Mouse (Mus musculus) limb, embryonic 15.5 days (tissue): Measurements from ENCODE around the gene Ednrb. TPM values are rescaled to one million over a fixed set of nuclear protein-coding genes. Genes with fewer than 3 reads are reported as not detected.

Experiments
- ATAC-seq: fragments of 200-750 bp; cut with Nextera tagmentation; 2 replicates; pipeline ENCODE4 v1.8.0; 2017; ENCODE audit warnings: low read depth, moderate TSS enrichment; ENCODE audit not compliant: insufficient number of reproducible peaks, low FRiP score, low TSS enrichment
- H3K27ac ChIP-seq: fragments of 300-500 bp; sonication (generic); 2 replicates; pipeline ENCODE4 v1.5.1; 2015; ENCODE audit warnings: moderate library complexity, mild to moderate bottlenecking, inconsistent platforms
- H3K27me3 ChIP-seq: fragments of 300-500 bp; sonication (generic); 2 replicates; pipeline ENCODE4 v1.6.1; 2015; ENCODE audit warnings: inconsistent platforms
- H3K36me3 ChIP-seq: fragments of 300-500 bp; sonication (generic); 2 replicates; pipeline ENCODE4 v1.6.1; 2015; ENCODE audit warnings: inconsistent platforms
- H3K4me1 ChIP-seq: fragments of 300-500 bp; sonication (generic); 2 replicates; pipeline ENCODE4 v1.6.1; 2015; ENCODE audit warnings: inconsistent platforms
- H3K4me2 ChIP-seq: fragments of 300-500 bp; sonication (generic); 2 replicates; pipeline ENCODE4 v1.6.1; 2015; ENCODE audit warnings: mild to moderate bottlenecking, inconsistent platforms
- H3K4me3 ChIP-seq: fragments of 300-500 bp; sonication (generic); 2 replicates; pipeline ENCODE4 v1.5.1; 2015; ENCODE audit warnings: mild to moderate bottlenecking, inconsistent platforms
- H3K9ac ChIP-seq: fragments of 300-500 bp; sonication (generic); 2 replicates; pipeline ENCODE4 v1.6.1; 2015; ENCODE audit warnings: inconsistent platforms
- H3K9me3 ChIP-seq: fragments of 300-500 bp; sonication (generic); 2 replicates; pipeline ENCODE4 v1.6.1; 2016; ENCODE audit warnings: inconsistent platforms
- WGBS: fragments of 180-500 bp; shearing (Covaris S2); methylation state at CpG from one replicate; pipeline ENCODE4 v1.1.7; 2015; 5-methylcytosine and 5-hydroxymethylcytosine counted together
- polyA plus RNA-seq: library from polyadenylated mRNA; unstranded; fragments of >200 nt; fragmentation: Nextera tagmentation; extraction: Ambion mirVana; gene quantifications from 2 replicates; pipeline ENCODE4 v1.2.1, GENCODE M21; 2015

Gene Ednrb
- polyA plus RNA-seq, 1 experiment from 2014 or later, result 21.6 TPM

DNA sequence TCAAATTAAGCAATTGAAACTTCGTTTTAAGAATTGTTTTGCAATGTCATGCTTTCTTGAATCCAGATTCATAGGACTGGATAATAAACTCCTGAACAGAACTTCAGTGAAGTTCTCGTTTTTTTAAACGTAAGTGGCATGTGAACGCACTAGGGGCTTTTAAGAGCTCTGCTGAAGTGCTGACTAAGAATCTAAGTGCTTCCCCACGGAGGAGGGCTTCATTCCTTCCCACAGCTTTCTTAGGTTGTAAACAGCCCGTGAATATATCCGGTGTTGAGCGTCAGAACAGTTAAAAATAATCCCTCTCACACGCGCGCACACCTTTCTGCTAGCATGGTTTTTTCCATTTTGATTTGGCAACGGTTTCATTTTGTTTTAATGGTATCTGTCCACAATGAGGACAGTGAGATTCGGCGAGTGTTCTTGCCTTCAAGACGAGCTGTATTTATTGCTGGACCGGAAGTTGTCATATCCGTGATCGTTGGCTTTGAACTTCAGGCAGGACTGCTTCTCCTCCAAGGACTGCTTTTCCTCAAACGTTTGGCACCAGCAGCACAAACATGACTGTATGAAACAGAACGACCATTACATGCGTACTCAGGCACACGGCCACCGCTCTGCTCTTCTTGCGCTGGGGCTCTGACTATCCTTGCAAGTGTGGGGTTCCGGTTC is 27.4 kb downstream of the Ednrb start:
- Histone ChIP-seq H3K9ac (no peak overlapping the region), H3K4me2 (peak overlapping the region; percentile 28), H3K9me3 (no peaks in the 10 kb centered on the region), H3K27ac (no peak overlapping the region), H3K36me3 (no peaks in the 10 kb centered on the region), H3K27me3 (no peaks in the 10 kb centered on the region), H3K4me3 (peak overlapping the region; percentile 22), H3K4me1 (no peaks in the 10 kb centered on the region; the same call in 1 of the 2 replicates)
- ATAC-seq, result no peak
- 35% methylated on average over 25 of the region's 25 CpGs for WGBS

DNA sequence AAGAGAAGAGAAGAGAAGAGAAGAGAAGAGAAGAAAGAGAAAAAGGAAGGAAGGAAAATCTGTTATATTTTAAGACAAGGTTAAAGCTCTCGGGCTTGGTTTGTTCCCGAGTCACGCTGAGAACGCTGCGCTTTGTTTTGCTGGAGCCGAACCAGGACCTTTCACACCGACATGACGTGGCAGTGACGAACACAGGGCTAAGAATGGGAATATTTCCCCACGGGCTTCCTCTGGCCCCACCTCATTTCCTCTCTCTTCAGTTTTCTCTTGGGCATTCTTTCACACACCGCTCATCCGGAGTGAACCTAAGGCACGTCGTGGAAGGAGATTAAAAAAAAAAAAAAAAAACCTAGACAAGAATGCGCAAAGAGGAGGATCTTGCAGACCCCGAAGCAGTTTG is 28.7 kb downstream of the Ednrb start:
- Histone ChIP-seq H3K27me3 (no peaks in the 10 kb centered on the region), H3K27ac (no peak overlapping the region), H3K4me2 (no peak overlapping the region), H3K9me3 (no peaks in the 10 kb centered on the region), H3K9ac (no peak overlapping the region), H3K4me3 (no peak overlapping the region), H3K4me1 (no peaks in the 10 kb centered on the region; the same call in 1 of the 2 replicates), H3K36me3 (no peaks in the 10 kb centered on the region)
- no peak for ATAC-seq
- 60% methylated on average over 16 of the region's 16 CpGs for WGBS

DNA sequence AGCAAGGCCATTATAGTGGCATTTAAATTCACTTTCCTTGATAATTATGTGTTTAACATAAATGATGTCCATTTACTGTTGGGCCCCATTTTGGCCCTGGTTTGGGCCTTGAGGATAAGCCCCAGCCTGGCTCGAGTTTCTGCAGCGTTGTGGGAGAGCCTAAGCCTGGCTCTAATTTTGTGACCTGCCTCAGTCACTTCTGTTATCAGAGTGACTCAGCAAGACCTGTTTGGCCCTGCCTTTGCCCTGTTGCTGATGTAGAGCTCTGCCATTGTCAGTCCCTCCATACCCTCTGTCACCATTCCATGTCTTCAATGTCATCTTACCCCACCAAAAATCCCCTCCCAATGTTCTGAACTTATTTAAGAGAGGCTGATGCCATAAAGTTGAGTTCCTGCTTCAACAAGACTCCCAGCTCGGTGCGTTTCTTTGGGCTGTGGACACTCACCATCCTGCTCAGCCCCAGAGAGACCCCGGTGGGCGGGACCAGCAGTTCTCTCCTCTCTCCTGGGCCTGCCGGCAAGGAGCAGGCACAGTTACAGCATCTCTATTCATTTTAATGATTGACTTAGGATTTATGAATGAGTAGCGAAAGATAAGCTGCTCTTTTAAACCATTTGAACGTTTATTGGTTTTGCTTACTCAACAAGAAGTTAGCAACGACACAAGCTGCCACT is 30.0 kb downstream of the Ednrb start:
- no peak overlapping the region for H3K4me2 ChIP-seq
- H3K36me3 ChIP-seq, result no peaks in the 10 kb centered on the region
- no peak for ATAC-seq
- H3K9ac ChIP-seq, result no peak overlapping the region
- H3K9me3 ChIP-seq, result no peaks in the 10 kb centered on the region
- WGBS, result 62% methylated on average over 10 of the region's 10 CpGs
- no peaks in the 10 kb centered on the region for H3K27me3 ChIP-seq
- no peaks in the 10 kb centered on the region; the same call in 1 of the 2 replicates for H3K4me1 ChIP-seq
- H3K4me3 ChIP-seq, result no peak overlapping the region
- H3K27ac ChIP-seq, result no peak overlapping the region

DNA sequence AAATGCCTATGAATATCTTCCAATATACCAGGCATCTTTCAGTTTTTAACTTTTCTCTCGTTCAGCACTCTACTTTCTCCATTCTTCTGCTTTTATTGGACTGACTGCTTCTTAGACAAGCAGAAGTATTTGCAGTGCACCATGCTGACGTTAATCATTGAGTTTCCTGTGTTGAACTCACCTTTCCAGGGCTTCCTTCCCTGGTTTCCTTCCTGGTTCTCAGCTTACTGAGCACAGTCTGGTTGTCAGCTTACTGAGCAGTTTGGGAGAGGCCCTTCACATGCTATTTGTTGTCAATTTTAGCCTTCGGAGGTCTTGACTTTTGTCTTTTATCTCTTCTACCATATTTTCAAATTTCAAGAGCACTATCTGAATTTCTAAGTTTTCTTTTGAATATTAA is 31.0 kb downstream of the Ednrb start:
- 53% methylated on average over 3 of the region's 3 CpGs for WGBS
- no peaks in the 10 kb centered on the region for H3K36me3 ChIP-seq
- H3K4me1 ChIP-seq, result no peaks in the 10 kb centered on the region; the same call in 1 of the 2 replicates
- no peak overlapping the region for H3K4me2 ChIP-seq
- H3K9me3 ChIP-seq, result no peaks in the 10 kb centered on the region
- no peaks in the 10 kb centered on the region for H3K27me3 ChIP-seq
- no peak overlapping the region for H3K9ac ChIP-seq
- H3K27ac ChIP-seq, result no peak overlapping the region
- no peak for ATAC-seq
- H3K4me3 ChIP-seq, result no peak overlapping the region

DNA sequence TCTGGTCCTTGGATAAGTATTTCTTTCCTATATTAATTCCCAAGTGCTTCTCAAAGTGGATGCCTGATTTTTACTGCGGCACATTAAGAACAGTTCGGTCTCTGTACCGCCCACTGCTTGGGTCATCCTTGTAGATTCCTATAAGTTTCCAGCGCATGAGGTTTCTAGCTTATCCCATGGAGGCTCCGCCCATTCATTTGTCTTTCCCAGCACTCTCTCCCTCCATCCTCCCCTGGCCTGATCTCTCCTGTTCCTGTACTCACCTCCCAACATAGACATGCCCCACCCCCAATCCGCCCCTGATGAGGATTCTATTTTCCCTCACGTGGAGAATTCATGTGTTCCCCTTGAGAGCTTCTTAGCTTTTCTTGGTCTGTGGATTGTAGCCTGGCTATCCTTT is 32.9 kb downstream of the Ednrb start:
- no peaks in the 10 kb centered on the region for H3K36me3 ChIP-seq
- H3K4me3 ChIP-seq, result no peak overlapping the region
- H3K4me1 ChIP-seq, result no peaks in the 10 kb centered on the region; the same call in 1 of the 2 replicates
- H3K9ac ChIP-seq, result no peak overlapping the region
- no peaks in the 10 kb centered on the region for H3K9me3 ChIP-seq
- no peak overlapping the region for H3K4me2 ChIP-seq
- no peak overlapping the region for H3K27ac ChIP-seq
- no peaks in the 10 kb centered on the region for H3K27me3 ChIP-seq
- 87% methylated on average over 7 of the region's 7 CpGs for WGBS
- ATAC-seq, result no peak

DNA sequence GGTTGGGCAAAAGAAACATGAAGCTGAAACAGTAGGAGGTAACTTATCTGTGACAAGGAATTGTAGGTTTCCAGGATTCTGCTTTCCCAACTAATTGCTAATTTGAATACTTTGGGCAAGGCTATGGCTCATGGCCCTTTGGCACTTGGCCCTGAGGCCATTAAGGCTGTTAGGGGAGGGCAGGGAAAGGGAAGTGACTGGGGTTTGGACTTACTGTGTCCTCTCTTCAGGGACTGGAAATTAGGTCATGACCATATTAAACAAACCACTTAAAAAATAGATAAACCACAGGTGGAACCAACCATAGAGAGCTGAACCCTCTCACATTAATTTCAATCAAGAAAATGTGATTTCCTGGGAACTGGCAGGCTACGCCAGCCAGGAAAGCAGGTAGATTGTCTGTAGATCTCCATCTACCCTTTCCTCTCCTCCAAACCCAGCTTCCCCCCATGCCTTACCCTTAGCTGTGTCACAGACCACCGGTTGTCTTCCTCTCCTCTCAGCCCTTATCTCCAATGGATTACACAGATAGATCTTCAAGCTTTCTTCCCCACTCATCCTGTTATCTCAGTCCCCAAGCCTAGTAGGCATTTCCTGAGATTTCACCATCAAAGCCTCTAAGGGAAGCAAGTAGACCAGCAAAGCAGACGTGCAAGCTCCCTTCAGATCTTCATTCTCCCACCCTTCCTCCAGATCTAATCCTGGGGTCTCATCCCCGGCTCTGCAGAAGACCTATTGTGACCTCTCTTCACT is 40.1 kb downstream of the Ednrb start:
- H3K4me2 ChIP-seq, result no peak overlapping the region
- H3K9ac ChIP-seq, result no peak overlapping the region
- H3K4me3 ChIP-seq, result no peak overlapping the region
- no peaks in the 10 kb centered on the region for H3K4me1 ChIP-seq
- no peaks in the 10 kb centered on the region for H3K9me3 ChIP-seq
- H3K27ac ChIP-seq, result no peak overlapping the region
- H3K27me3 ChIP-seq, result no peaks in the 10 kb centered on the region
- 75% methylated on average over 4 of the region's 4 CpGs for WGBS
- no peak for ATAC-seq
- H3K36me3 ChIP-seq, result no peaks in the 10 kb centered on the region

DNA sequence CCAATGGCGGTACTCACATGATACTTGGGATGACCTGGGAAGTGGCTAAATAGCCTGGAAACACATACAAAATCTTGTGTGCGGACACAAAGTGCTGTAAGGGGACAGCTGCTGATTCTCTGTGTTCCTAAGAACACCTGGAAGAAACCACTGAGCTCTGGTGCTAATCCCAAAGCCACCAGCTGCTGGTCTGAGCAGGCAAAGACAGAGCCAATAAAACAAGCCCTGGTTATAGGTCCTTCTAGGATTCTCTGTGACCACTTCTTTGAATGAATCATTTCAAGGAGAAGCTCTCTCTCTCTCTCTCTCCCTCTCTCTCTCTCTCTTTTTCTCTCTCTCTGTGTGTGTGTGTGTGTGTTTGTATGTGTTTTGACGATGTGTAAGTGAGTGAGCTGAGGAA is 47.1 kb downstream of the Ednrb start:
- ATAC-seq, result no peak
- no peaks in the 10 kb centered on the region for H3K27me3 ChIP-seq
- H3K27ac ChIP-seq, result no peak overlapping the region
- no peak overlapping the region for H3K9ac ChIP-seq
- no peak overlapping the region for H3K4me2 ChIP-seq
- no peaks in the 10 kb centered on the region for H3K36me3 ChIP-seq
- H3K4me1 ChIP-seq, result no peaks in the 10 kb centered on the region
- 64% methylated on average over 3 of the region's 3 CpGs for WGBS
- no peak overlapping the region for H3K4me3 ChIP-seq
- no peaks in the 10 kb centered on the region for H3K9me3 ChIP-seq

DNA sequence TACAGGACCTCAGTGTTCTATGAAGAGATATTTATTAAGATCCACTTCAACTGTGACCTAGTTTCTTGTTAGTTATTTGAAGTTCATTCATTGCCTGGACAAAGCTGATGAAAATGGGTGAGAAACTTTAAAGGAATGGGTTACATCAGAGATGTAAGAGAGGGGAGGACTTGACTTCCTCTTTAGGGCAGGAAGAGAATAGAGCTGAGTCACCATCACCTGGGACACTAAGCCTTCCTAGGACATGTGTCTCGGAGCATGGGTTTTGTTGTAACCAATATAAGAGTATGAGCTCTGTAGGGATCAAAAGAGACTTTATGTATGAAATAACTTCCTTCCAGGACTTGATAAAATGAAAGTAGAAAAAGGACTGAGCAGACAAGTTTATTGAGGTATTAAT is 48.6 kb downstream of the Ednrb start:
- Histone ChIP-seq H3K27me3 (no peaks in the 10 kb centered on the region), H3K9me3 (no peaks in the 10 kb centered on the region), H3K36me3 (no peaks in the 10 kb centered on the region), H3K4me2 (no peak overlapping the region), H3K27ac (no peak overlapping the region), H3K4me1 (no peaks in the 10 kb centered on the region), H3K4me3 (no peak overlapping the region), H3K9ac (no peak overlapping the region)
- 79% methylated on average over 1 of the region's 1 CpGs for WGBS
- ATAC-seq, result no peak

DNA sequence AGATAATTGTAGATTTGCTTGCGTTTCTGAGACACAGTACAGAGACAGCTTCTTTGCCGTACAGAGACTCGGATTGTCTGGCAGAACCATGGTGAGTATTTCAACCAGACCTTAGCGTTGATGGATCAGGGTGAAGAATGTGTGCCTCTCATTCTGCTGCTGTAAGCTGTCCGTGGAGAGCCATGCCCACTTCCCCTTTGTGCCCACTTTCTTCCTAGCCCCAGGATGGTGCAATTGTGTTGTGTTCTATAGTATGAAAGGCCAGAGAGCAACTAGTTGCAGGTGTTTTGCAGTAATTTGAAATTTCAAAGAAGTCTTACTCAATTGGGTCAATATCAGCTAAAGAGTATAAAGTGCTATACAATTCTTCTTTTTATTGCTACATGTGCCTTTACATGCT is 50.8 kb downstream of the Ednrb start:
- Histone ChIP-seq H3K9me3 (no peaks in the 10 kb centered on the region), H3K9ac (no peak overlapping the region), H3K4me2 (no peak overlapping the region), H3K27me3 (no peaks in the 10 kb centered on the region), H3K27ac (no peak overlapping the region), H3K4me3 (no peak overlapping the region), H3K4me1 (no peaks in the 10 kb centered on the region), H3K36me3 (no peaks in the 10 kb centered on the region)
- no peak for ATAC-seq
- WGBS, result 72% methylated on average over 5 of the region's 5 CpGs

DNA sequence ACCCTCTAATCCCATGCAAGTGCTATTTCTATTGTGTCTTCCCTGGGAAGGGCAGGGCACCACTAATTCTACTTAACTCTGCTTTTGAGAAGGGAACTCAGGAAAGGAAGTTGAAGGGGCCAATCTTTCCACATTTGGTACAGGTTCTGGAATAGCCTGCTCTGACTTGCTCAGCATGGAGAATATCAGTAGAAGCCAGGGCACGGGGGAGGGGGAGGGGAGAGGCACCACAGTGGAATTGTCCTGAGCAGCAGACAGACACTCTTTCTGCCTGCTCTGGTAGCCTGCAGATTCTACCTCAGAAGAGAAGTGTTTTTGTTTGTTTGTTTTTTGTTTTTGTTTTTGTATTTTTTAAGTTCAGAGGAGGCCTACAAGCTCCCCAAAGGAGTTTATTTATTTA is 51.5 kb downstream of the Ednrb start:
- WGBS, result 39% methylated on average over 1 of the region's 1 CpGs
- Histone ChIP-seq H3K4me2 (no peak overlapping the region), H3K36me3 (no peaks in the 10 kb centered on the region), H3K27me3 (no peaks in the 10 kb centered on the region), H3K4me1 (no peaks in the 10 kb centered on the region), H3K9me3 (no peaks in the 10 kb centered on the region), H3K9ac (no peak overlapping the region), H3K4me3 (no peak overlapping the region), H3K27ac (no peak overlapping the region)
- ATAC-seq, result no peak

DNA sequence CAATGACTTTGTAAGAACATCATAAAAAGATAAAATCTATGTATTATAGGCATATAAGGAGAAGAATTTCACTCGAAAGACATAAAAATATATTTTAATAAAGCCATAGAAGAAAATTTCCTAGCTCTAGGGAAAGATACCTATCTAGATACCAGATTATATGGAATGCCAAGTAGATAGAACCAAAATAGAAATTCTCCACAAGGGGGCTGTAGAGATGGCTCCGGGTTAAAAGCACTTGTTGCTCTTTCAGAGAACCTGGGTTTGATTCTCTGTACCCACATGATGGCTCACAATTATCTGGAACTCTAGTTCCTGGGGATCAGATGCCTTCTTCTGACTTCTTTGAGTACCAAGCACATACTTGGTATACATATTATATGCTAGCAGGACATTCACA is 56.7 kb downstream of the Ednrb start:
- H3K9me3 ChIP-seq, result no peaks in the 10 kb centered on the region
- H3K4me3 ChIP-seq, result no peak overlapping the region
- 90% methylated on average over 2 of the region's 2 CpGs for WGBS
- no peak overlapping the region for H3K27ac ChIP-seq
- H3K9ac ChIP-seq, result no peak overlapping the region
- ATAC-seq, result no peak
- H3K27me3 ChIP-seq, result no peaks in the 10 kb centered on the region
- no peaks in the 10 kb centered on the region for H3K36me3 ChIP-seq
- H3K4me2 ChIP-seq, result no peak overlapping the region
- no peaks in the 10 kb centered on the region for H3K4me1 ChIP-seq
